Mouse (Mus musculus): ENCODE results near the gene Nin.
A peak's percentile ranks its signal among the peaks of the same experiment; 100 is the strongest.

Gene Nin

DNA sequence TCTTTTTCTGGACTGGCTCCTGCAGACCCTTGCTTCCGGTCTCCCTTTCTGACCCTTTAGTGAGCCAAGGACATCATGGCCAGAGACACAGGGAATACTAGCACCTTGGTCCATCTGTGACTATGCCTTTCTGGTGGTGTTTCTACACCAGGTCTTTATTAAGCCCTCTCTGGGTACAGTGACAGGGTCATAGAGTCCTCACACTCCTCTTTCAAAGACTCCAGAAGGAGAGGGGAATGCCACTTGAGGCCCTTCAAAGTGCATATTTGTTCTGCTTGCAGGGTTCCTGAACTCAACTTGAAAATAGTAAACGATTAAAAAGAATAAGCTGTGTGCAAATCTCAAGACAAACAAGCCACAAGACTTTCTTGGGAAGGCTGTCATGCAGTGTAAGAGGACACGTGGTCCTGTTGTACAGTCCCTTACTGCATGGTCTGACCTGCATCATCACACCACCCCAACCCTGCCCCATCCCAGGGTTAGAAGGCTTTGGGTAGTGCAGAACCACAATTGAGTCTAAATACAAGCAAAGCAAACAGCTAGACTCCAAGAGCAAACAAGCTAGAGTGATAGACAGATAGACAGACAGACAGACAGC is 30.5 kb downstream of the Nin start:
- DNase-seq (ENCODE audit: low read depth) = no peak

- no peak for DNase-seq (ENCODE audit: low read depth)
Measured at GRCm38 (mm10) chr12:70082485-70082884, 31.0 kb downstream of the Nin start.

- DNase-seq (ENCODE audit: low read depth) = no peak
Measured at GRCm38 (mm10) chr12:70078471-70079025, 35.0 kb downstream of the Nin start.

DNA sequence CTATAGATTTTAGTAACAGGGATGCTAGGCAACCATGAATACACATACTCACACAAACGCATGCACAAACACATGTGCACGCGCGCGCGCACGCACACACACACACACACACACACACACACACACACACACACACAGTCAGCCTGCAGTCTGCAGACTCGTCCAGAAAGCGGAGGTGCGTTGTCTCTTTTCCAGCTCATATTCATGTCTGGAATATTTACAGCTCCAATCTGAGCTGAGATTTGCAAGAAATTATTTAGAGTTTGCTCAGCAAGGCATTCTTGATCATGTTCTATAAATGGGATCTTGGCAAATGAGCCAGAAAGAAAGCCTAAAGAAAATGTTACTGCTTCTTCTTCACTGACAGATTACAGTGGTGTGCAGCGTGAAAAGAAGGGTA is 37.0 kb downstream of the Nin start:
- DNase-seq (ENCODE audit: low read depth) = no peak

DNA sequence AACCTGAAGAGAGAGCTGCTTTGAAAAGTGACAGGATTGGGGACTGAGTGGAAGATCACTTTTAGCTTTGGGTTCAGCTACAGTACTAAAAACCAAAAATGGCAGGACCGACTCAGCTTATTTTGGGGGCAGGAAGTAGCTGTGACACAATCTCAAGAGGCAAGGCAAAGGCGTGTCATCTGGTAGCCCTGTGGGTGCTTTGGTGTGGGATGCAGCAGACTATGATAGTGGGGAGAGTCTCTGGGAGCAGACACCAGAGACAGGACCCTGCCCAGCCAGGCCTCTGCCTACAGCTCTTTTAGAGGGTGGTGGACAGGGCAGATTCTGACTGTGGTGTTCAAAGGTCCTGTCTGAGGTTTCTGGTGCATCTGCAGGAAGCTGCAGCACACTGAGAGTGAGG is 38.5 kb downstream of the Nin start:
- no peak for DNase-seq (ENCODE audit: low read depth)

GRCm38 (mm10) chr12:70070888-70071287 is 42.6 kb downstream of the Nin start:
- no peak for DNase-seq (ENCODE audit: low read depth)

DNA sequence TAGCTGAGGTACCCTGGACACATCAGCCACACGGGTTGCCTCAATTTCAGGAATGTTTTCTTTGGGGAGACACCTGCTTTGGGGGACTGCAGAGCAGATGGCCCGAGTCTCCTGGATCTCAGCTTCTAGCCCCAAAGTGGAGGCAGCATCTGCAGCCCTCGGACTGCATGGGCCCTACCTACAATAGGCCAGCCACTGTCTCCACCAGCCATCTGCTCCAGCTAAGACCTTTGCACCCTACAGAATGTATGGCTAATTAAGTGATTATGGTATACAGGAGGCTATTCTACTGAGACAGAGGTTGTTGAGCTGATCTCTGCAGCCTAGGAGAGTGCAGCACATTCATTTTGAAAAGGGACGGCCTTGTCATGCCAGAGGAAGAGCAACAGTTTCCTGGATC is 43.2 kb downstream of the Nin start:
- DNase-seq (ENCODE audit: low read depth) = no peak

- DNase-seq (ENCODE audit: low read depth) = no peak
Measured at GRCm38 (mm10) chr12:70068647-70069257, 44.8 kb downstream of the Nin start.

- DNase-seq (ENCODE audit: low read depth) = no peak
Measured at GRCm38 (mm10) chr12:70067849-70068248, 45.7 kb downstream of the Nin start.

DNA sequence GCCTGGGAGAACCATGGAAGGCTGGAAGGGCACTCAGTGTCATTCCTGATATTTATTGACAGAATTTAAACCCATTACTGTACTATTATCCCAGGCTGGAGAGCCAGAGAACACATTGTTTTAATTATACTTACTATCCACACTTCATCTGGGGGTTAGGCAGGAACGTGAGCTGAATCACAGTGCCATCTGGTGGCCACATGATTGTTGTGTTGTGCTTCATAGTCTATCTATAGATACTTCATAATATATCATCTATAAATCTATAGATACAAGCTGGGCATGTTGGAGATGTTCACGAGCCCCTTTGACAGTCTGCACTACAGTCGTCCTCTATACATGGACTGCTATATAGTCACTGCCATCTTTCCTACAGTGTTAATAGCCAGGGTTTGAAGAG is 51.4 kb downstream of the Nin start:
- peak; percentile 46 for DNase-seq (ENCODE audit: low read depth)

- DNase-seq (ENCODE audit: low read depth) = no peak
Measured at GRCm38 (mm10) chr12:70058956-70059851, 54.3 kb downstream of the Nin start.

DNA sequence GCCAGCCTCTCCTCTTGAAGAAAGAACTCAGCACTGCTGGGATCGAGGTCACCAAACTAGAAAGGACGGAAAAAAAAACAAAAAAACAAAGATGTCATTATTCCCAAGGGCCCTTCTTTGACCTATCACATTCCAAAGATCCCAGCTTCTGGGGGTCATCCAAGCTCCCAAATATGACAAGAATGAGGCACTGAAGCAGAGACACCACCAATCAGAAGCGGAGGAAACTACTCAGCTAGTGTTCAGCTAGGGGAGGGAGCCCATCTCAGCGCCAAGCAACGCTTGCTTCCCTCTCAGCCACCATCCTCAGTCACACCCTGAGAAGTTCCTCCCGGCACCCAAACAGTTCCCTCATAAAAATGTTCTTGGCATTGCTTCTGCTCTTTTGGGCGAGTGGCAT is 62.8 kb downstream of the Nin start:
- DNase-seq (ENCODE audit: low read depth) = no peak

GRCm38 (mm10) chr12:70048741-70049140 is 64.8 kb downstream of the Nin start:
- DNase-seq (ENCODE audit: low read depth) = no peak

GRCm38 (mm10) chr12:70047281-70047680 is 66.2 kb downstream of the Nin start:
- DNase-seq (ENCODE audit: low read depth) = no peak

GRCm38 (mm10) chr12:70044353-70044752 is 69.2 kb downstream of the Nin start:
- no peak for DNase-seq (ENCODE audit: low read depth)

GRCm38 (mm10) chr12:70043421-70043820 is 70.1 kb downstream of the Nin start:
- no peak for DNase-seq (ENCODE audit: low read depth)

DNA sequence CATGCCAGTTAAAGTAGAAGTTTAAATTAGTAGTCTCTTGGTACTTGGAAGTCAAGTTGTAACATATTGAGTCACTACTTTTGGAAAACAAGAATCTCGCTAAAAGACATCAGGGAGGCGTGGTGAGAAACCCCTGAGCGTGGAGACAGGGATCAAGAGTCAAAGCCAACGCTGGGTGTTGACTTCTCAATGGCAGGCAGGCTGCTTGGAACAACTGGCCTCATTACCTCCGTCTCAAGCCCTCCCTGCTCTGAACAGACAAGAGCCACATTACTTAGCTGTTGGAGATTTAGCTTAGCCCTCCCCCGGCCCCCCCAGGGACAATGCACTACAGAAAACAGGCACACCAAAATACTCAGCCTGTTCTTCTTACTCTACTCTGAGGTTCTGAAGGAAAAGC is 72.5 kb downstream of the Nin start:
- DNase-seq (ENCODE audit: low read depth) = no peak

- no peak for DNase-seq (ENCODE audit: low read depth)
Measured at GRCm38 (mm10) chr12:70036722-70037305, 76.7 kb downstream of the Nin start.

DNA sequence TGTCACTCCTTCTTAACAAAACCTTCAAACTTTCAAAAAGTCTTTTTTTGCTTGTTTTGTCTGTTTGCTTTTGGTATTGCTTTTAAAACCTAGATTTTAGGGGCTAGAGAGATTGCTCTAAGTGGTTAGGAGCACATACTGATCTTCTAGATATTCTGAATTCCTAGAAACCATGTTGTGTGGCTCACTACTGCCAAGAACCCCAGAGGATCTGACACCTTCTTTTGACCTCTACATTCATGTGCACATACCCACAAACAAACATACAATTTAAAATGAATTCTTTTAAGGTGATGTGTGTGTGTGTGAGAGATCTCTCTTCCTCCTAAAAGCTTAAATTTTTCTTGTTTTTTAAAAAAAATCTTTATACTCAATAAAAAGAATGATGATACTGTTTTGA is 87.3 kb downstream of the Nin start:
- no peak for DNase-seq (ENCODE audit: low read depth)

GRCm38 (mm10) chr12:70025431-70025830 is 88.1 kb downstream of the Nin start:
- DNase-seq (ENCODE audit: low read depth) = no peak

GRCm38 (mm10) chr12:70023580-70023979 is 89.9 kb downstream of the Nin start:
- no peak for DNase-seq (ENCODE audit: low read depth)

GRCm38 (mm10) chr12:70018153-70018552 is 95.4 kb downstream of the Nin start:
- no peak for DNase-seq (ENCODE audit: low read depth)

DNA sequence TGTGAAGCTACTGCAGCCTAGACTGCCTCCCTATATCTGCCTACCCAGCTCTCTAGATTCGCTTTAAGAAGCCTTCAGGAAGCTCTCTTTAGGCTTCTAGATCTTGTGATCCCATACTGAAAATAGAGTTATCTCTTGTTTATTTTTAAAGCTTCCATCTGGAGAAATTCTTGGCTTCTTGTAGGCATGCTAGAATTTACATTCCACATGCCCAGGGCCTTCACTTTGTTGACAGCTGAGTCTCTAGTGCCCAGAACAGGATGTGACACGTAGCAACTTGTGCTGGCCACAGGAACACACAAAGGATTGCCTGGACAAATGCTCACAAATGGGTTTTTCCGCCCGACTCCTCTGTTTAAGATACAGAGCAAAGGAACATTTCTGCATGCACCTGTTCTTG is 97.6 kb downstream of the Nin start:
- DNase-seq (ENCODE audit: low read depth) = no peak
